Mouse (Mus musculus) thymus, adult 2 months (tissue): ENCODE measurements around the gene Med29. TPM values are rescaled to one million over a fixed set of nuclear protein-coding genes. Genes with fewer than 3 reads are reported as not detected.

Source experiments
- DNase-seq: peaks from one replicate; pipeline ENCODE4 v3.0.0; 2021
- H3K27ac ChIP-seq: fragments of 200-500 bp; 2 replicates; pipeline ENCODE4 v1.5.1; 2012; ENCODE audit warnings: low read length, control low read depth; ENCODE audit not compliant: control insufficient read depth, insufficient read depth
- H3K27me3 ChIP-seq: fragments of 200-500 bp; 2 replicates; pipeline ENCODE4 v1.6.1; 2012; ENCODE audit warnings: mild to moderate bottlenecking, low read length, moderate library complexity, mixed read lengths; ENCODE audit not compliant: control insufficient read depth, insufficient read depth
- H3K36me3 ChIP-seq: fragments of 200-500 bp; 2 replicates; pipeline ENCODE4 v1.6.1; 2012; ENCODE audit warnings: mild to moderate bottlenecking, low read length, moderate library complexity; ENCODE audit not compliant: control insufficient read depth, insufficient read depth
- H3K4me1 ChIP-seq: fragments of 200-500 bp; replicated peaks from 2 replicates; pipeline ENCODE4 v1.6.1; 2012; ENCODE audit warnings: low read length; ENCODE audit not compliant: control insufficient read depth, insufficient read depth
- H3K4me3 ChIP-seq: fragments of 200-500 bp; 2 replicates; pipeline ENCODE4 v1.5.1; 2012; ENCODE audit warnings: mild to moderate bottlenecking, low read length, control low read depth, moderate library complexity; ENCODE audit not compliant: control insufficient read depth, insufficient read depth
- CTCF ChIP-seq: fragments of 200-500 bp; IDR thresholded peaks from 2 replicates; pipeline ENCODE4 v1.5.1; 2012; ENCODE audit warnings: mild to moderate bottlenecking, control low read depth, low read length, moderate library complexity, borderline replicate concordance; ENCODE audit not compliant: control insufficient read depth, poor library complexity, insufficient read depth; ENCODE audit errors: extremely low read depth
- POLR2A ChIP-seq: fragments of 200-500 bp; IDR thresholded peaks from 2 replicates; pipeline ENCODE4 v1.6.1; 2012; ENCODE audit warnings: mild to moderate bottlenecking, low read length, control low read depth, moderate library complexity; ENCODE audit not compliant: control insufficient read depth, poor library complexity, insufficient read depth; ENCODE audit errors: extremely low read depth
- WGBS: fragments of 180-500 bp; shearing (Covaris S2); methylation state at CpG from one replicate; pipeline ENCODE4 v1.1.7; 2018; 5-methylcytosine and 5-hydroxymethylcytosine counted together
- polyA plus RNA-seq: library from polyadenylated mRNA; depleted of rRNA; stranded (reverse); fragments of >200 nt; gene quantifications from 2 replicates; pipeline ENCODE4 v1.2.3, GENCODE M21; 2012

Gene Med29
- polyA plus RNA-seq, 1 experiment: 65.3 TPM

DNA sequence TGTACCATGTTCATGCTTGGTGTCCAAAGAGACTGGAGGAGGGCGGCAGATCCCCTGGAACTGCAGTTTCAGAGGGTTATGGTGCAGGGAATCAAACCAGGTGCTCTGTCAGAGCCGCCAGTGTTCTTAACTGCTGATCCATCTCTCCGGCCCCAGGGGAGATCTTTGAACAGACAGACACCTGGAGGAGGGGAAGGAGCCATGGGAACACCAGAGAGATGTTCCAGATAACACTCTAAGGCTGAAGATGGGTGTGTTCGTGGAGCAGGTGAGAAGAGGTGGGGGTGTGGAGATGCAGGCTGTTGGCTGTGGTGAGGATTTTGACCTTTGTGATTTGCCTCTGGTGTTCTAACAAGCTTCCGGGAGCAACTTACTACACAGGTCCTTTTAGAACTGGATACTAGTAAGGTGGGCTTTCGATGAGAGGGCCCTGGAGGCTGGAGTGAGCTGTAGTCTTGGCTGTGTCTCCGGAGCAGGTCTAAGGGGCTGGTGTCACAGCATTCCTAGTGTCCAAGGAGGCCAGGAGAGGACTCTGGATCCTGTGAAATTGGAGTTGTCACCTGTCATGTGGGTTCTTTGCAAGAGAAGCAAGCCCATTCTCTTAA is 18.5 kb downstream of the Med29 start:
- peak overlapping the region; percentile 99 for H3K27ac ChIP-seq
- no peak for DNase-seq
- peaks cover 47% of the 10 kb centered on the region for H3K4me1 ChIP-seq
- peaks cover 13% of the 10 kb centered on the region for H3K36me3 ChIP-seq
- H3K27me3 ChIP-seq: no peaks in the 10 kb centered on the region
- H3K4me3 ChIP-seq: no peak overlapping the region
- TF ChIP-seq CTCF (no peak), POLR2A (no peak)
- 71% methylated on average over 7 of the region's 7 CpGs for WGBS

DNA sequence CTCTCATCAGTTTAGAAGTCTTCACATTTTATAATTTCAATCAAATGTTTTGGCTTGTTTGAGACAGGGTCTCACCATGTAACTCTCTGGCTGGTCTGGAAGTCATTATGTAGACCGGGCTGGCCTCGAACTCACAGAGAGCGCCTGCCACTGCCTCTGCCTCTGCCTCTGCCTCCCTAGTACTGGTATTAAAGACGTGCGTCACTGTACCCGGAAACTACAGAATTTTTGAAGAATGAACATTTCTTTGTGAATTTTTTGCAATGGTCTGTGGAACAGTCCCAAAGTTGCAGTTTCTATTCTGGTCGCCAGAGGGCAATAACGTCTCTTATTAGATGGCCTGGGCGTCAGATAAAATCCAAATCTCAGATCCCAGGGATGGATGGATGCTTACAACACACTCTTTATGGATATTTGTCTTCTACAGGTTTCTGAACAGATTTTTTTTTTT is 19.4 kb downstream of the Med29 start:
- Histone ChIP-seq H3K27ac (peak overlapping the region; percentile 84), H3K36me3 (peaks cover 11% of the 10 kb centered on the region), H3K27me3 (no peaks in the 10 kb centered on the region), H3K4me1 (peaks cover 47% of the 10 kb centered on the region), H3K4me3 (peak overlapping the region; percentile 97)
- WGBS: under 1% methylated on average over 9 of the region's 9 CpGs
- DNase-seq: peak; percentile 78
- no peak for TF ChIP-seq POLR2A
- no peak for TF ChIP-seq CTCF

DNA sequence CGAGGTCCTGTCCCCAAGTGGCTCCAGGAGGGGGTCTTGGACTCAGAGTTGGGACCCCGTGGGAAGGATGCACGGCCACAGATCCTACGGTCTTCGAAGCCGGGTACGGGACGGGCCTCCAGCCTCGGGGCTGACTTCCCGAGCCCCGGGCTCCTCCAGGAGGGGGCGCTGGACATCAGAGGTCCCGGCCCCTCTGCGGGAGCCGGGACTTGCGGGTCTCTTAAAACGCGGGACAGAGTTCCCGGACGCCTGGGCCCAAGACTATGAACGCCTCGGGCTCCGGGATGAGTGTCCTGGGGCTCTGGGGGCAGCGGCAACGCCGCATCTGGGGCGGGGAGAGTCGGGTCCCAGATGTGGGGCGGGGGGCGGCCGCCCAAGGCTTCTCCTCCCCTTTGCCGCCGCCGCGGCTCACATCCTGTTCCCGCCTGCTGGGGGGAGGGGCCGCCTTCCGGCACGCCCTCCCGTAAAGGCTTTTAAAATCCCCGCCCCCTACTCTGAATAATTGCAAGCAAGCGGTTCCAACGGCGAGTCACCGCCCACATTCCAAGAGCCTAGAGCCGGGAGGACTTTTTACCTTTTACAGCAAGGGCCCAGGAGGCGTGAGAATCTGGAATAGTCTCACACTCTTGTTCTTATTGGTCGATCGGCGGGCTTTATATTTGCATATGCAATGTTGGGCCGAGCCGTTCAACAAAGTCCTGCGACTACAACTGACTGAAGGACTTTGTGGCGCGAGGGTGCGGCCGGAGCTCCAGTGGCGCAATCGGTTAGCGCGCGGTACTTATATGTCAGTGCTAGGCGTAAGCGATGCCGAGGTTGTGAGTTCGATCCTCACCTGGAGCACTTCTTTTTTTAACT is 20.0 kb downstream of the Med29 start, which contains the start of gene Plekhg2:
TSS of gene Plekhg2 (minus strand) at position 349 of the 858 bp plus-strand sequence.
- peaks cover 43% of the 10 kb centered on the region for H3K4me1 ChIP-seq
- H3K27ac ChIP-seq: peak within 1 kb of the TSS; percentile 84
- peak; percentile 96 for DNase-seq
- H3K27me3 ChIP-seq: no peaks in the 10 kb centered on the region
- peak within 1 kb of the TSS; percentile 97 for H3K4me3 ChIP-seq
- TF ChIP-seq POLR2A (peak; percentile 51), CTCF (peak; percentile 97)
- WGBS: under 1% methylated on average over 62 of the region's 66 CpGs
- peaks cover 5% of the 10 kb centered on the region for H3K36me3 ChIP-seq

DNA sequence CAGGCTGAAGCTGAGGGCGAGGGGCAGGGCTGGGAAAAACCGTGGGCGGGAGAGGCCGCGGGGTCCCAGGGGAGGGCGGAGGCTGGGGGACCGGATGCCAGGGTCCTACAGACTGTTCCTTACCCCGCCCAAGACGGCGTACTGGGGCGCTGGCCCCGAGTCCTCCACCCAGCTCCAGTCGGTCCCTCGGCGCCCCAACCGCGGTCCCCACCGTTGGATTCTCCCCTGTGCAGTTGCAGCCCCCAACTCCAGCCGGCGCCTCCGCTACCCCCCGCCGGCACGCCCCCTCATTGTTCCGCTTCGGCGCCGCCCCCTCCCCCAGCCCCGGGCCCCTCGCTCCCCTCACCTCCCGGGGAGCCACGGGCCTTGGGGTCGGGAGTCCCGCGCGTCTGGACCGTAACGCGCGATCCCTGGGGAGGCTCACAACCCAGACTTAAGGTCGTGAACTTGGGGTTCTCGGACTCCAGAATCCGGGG is 21.0 kb downstream of the Med29 start:
- WGBS: under 1% methylated on average over 42 of the region's 43 CpGs
- Histone ChIP-seq H3K4me1 (peaks cover 39% of the 10 kb centered on the region), H3K4me3 (peak overlapping the region; percentile 97), H3K27ac (peak overlapping the region; percentile 81), H3K36me3 (peaks cover 8% of the 10 kb centered on the region; the same call in 1 of the 2 replicates), H3K27me3 (no peaks in the 10 kb centered on the region)
- DNase-seq: peak; percentile 83
- peak; percentile 64; the same call in 1 of the 2 replicates for TF ChIP-seq POLR2A
- no peak for TF ChIP-seq CTCF

DNA sequence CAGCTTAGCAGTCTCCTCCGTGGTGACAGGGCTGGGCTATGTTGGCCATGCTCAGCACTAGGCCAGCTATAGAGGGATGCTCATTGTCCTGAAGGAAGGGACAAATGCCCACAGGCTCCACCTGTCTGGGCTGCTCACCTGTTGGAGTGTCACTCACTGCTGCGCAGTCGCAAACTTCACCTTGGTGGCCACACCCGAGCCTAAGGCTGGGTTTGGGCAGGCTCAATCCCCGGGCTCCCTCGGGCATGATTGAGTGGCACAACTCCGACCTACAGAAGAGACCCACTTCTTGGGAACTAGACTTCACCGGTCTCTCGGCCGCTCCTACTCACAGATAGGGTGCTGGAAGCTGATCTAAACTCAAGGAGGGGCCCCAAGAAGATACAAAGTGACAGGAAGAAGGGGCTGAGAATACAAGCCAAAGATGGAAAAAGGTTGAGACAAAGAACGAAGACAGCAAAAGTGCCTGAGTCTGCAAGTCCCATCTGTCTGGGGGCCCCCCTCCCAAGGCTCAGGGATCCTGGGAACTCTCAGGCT is 21.5 kb downstream of the Med29 start:
- H3K27me3 ChIP-seq: no peaks in the 10 kb centered on the region
- DNase-seq: no peak
- peak overlapping the region; percentile 81 for H3K27ac ChIP-seq
- peaks cover 35% of the 10 kb centered on the region for H3K4me1 ChIP-seq
- TF ChIP-seq CTCF (no peak), POLR2A (no peak)
- peaks cover 8% of the 10 kb centered on the region; the same call in 1 of the 2 replicates for H3K36me3 ChIP-seq
- H3K4me3 ChIP-seq: peak overlapping the region; percentile 97
- WGBS: 25% methylated on average over 11 of the region's 11 CpGs

DNA sequence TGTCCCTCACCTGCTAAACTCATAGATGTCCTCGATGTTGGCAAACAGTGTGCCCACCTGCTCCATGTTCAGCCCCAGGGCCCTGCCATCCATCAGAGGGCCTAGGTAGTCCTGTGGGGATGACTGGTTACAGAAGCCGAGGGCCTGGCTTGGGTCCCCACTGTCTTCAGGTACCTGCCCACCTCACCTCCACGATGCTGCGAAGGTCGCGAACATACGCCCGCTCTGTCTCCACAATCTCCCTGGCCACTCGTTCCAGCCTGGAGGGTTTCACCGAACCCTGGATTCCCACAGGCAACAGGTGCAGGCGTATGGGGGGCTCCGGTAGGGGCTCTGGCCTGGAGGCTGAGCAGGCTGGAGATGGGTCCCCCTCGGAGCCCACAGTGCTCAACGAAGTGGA is 22.5 kb downstream of the Med29 start:
- H3K4me3 ChIP-seq: no peak overlapping the region
- TF ChIP-seq POLR2A (no peak), CTCF (no peak)
- H3K4me1 ChIP-seq: peaks cover 34% of the 10 kb centered on the region

More for the DNA sequence above, 22.5 kb downstream of the Med29 start:
- H3K27ac ChIP-seq: no peak overlapping the region
- peaks cover 14% of the 10 kb centered on the region for H3K36me3 ChIP-seq
- 95% methylated on average over 14 of the region's 14 CpGs for WGBS
- no peaks in the 10 kb centered on the region for H3K27me3 ChIP-seq
- no peak for DNase-seq
